Mouse (Mus musculus) heart, postnatal 36 days (tissue): ENCODE results near the gene Dhx37. TPM values are rescaled to one million over a fixed set of nuclear protein-coding genes. Genes with fewer than 3 reads are reported as not detected.
"Not testable (repeated sequence)": the region's sequence is repeated elsewhere in the genome, so short reads cannot be mapped to it uniquely, and the experiment has no call there.

Experiments
- DNase-seq, 2 experiments: peaks; one replicate each; pipeline ENCODE4 v3.0.0; 2021 to 2022
- intact Hi-C: fragments of 180-260 bp; cut with DNase I; formaldehyde crosslinking; loops from one replicate; pipeline ENCODE4 v1.15.1; 2025
- total RNA-seq, 2 experiments: library from RNA; stranded (reverse); gene quantifications; 2 replicates each; pipeline ENCODE4 v1.2.3; 2021

The Dhx37 gene
- total RNA-seq, 2 experiments from 2014 or later, result 11.4 to 11.7 TPM

GRCm38 (mm10) chr5:125392618-125392976 is 41.3 kb downstream of the Dhx37 start:
- intact Hi-C loops, result no loop called here
- no peak for DNase-seq

DNA sequence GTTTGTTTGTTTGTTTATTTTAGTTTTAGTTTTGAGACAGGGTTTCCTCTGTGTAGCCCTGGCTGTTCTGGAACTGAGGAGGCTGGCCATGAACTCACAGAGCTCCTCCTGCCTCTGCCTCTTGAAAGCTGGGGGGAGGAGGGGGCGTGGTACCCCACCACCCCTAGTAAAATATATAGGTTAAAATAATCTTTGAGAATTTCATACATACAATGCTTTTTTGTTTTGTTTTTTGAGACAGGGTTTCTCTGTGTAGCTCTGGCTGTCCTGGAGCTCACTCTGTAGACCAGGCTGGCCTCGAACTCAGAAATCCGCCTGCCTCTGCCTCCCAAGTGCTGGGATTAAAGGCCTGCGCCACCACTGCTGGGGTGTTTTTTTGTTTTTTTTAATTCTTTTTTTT is 41.7 kb downstream of the Dhx37 start:
- intact Hi-C loops, result not testable (repeated sequence)
- peak in 1 of 2 experiments; percentile 29 for DNase-seq

- peak; percentile 75 to 77 for DNase-seq
- intact Hi-C loops, result no loop called here
Observed at GRCm38 (mm10) chr5:125391609-125392008, 42.3 kb downstream of the Dhx37 start.

DNA sequence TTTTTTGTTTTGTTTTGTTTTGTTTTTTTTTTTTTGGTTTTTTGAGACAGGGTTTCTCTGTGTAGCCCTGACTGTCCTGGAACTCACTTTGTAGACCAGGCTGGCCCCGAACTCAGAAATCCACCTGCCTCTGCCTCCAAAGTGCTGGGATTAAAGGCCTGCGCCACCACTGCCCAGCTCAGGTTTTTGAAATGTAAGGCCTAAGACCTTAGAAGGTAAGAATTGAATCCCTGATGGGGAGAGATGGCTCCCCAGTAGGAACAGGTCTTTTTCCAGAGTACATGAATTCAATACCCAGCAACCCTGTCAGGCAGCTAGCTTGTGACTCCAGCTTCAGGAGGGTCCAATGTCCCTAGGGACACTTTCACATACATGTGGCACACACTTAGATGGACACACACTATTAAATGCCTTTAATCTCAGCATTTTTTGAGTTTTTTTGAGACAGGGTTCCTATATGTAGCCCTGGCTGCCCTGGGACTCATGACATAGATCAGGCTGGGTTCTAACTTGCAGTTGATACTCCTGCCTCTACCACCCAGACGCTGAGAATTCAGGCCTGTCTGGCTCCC is 42.9 kb downstream of the Dhx37 start:
- intact Hi-C loops, result no loop called here

GRCm38 (mm10) chr5:125389579-125390441 is 44.1 kb downstream of the Dhx37 start, which contains the start of gene Ubc:
Gene Ubc, minus strand, starts transcription at chr5:125390202.
- peak; percentile 91 to 94 for DNase-seq
- intact Hi-C loops, result loop anchor here (2.0 kb wide), 1 partner anchor 15 kb away; no protein-coding TSS in a partner anchor

More for the DNA sequence above, 42.9 kb downstream of the Dhx37 start:
- DNase-seq, result peak in 1 of 2 experiments; percentile 44

GRCm38 (mm10) chr5:125389131-125389578 is 44.8 kb downstream of the Dhx37 start, which contains the start of gene Gm10382:
Gene Gm10382, plus strand, starts transcription at chr5:125389322.
- DNase-seq, result peak; percentile 88 to 89
- intact Hi-C loops, result loop anchor here (2.0 kb wide), 1 partner anchor 16 kb away; no protein-coding TSS in a partner anchor

- DNase-seq, result peak in 1 of 2 experiments; percentile 18
- intact Hi-C loops, result loop anchor here (2.0 kb wide), 1 partner anchor 16 kb away; no protein-coding TSS in a partner anchor
Observed at GRCm38 (mm10) chr5:125388358-125389092, 45.4 kb downstream of the Dhx37 start.

DNA sequence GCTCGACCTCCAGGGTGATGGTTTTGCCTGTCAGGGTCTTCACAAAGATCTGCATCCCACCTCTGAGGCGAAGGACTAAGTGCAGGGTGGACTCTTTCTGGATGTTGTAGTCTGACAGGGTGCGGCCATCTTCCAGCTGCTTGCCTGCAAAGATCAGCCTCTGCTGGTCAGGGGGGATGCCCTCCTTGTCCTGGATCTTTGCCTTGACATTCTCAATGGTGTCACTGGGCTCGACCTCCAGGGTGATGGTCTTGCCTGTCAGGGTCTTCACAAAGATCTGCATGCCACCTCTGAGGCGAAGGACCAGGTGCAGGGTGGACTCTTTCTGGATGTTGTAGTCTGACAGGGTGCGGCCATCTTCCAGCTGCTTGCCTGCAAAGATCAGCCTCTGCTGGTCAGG is 46.6 kb downstream of the Dhx37 start:
- DNase-seq, intact Hi-C loops: not testable (repeated sequence)

GRCm38 (mm10) chr5:125385215-125385940 is 48.5 kb downstream of the Dhx37 start:
- no peak for DNase-seq
- intact Hi-C loops, result no loop called here

DNA sequence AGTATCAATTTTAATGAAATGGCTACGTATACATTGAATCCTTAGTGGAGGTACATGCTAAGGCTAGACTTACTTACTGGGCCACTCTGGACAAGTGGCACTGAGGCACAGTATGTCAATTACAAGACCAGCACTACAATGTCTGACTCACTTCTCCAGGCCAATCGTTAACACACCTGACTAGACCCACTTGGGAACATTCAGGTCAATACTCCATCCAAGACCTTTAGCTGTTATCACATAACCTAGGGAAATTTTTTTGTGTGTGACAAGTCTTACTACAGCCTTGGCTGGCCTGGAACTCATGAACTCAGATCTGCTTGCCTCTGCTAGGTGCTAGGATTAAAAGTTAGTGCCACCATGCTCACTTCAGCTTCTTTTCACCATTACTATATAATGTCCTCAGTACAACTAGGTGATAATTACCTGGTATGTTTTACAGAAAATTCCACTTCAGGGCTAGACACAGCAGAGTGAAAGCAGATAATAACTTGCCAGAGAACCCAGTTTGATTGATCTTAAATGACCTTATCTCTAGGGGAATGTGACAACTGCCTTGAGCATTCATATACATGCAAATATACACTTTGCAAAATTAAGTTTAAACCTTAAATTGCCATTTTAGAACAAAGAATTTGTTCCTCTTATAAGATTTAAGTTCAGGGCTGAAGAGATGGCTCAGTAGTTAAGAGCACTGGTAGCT is 49.3 kb downstream of the Dhx37 start:
- no peak for DNase-seq
- intact Hi-C loops, result loop anchor here (5.0 kb wide), 1 partner anchor 123 kb away; no protein-coding TSS in a partner anchor

- DNase-seq, result no peak
- intact Hi-C loops, result loop anchor here (2.0 to 5.0 kb wide), 2 partner anchors 79 to 123 kb away; no protein-coding TSS in a partner anchor
Observed at GRCm38 (mm10) chr5:125383637-125384420, 50.1 kb downstream of the Dhx37 start.

GRCm38 (mm10) chr5:125382673-125383558 is 51.0 kb downstream of the Dhx37 start:
- DNase-seq, result peak in 1 of 2 experiments; percentile 61

DNA sequence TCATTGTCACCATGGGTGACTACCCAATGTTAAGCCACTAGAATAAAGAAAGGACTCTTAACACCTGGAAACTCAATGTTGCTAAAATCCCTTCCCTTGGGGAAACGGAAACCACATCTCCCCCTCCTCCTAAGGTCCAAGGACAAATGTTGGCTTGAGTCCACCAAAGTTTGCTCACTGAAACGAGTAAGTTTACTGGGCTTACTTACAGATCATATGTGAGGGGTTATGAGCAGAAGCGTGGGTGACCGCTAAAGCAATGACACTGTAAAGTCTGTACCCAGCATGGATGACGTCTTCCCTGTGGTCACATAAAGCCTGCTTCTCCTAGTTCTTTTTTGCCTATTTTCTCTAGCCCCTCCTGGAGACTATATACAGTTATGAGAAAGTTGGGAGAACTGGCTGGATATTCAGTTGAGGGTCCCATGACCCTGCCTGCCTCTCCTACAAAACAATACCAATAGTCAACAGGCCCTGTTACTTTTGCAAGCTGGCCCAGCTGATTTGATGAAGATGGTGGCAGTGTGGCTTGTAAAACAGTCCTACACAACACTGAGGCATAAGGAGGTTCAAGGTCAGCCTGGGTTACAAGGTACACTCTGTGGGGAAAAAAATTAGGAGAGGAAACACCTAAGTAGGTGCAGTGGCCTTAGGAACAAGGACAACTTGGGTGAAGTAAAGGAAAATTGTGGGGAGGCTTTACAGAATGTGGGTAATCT is 51.8 kb downstream of the Dhx37 start:
- intact Hi-C loops, result loop anchor here (2.0 to 5.0 kb wide), 2 partner anchors 81 to 125 kb away; no protein-coding TSS in a partner anchor
- peak in 1 of 2 experiments; percentile 18 for DNase-seq

More at GRCm38 (mm10) chr5:125382673-125383558, 51.0 kb downstream of the Dhx37 start:
- intact Hi-C loops, result loop anchor here (2.0 to 5.0 kb wide), 2 partner anchors 80 to 124 kb away; no protein-coding TSS in a partner anchor

DNA sequence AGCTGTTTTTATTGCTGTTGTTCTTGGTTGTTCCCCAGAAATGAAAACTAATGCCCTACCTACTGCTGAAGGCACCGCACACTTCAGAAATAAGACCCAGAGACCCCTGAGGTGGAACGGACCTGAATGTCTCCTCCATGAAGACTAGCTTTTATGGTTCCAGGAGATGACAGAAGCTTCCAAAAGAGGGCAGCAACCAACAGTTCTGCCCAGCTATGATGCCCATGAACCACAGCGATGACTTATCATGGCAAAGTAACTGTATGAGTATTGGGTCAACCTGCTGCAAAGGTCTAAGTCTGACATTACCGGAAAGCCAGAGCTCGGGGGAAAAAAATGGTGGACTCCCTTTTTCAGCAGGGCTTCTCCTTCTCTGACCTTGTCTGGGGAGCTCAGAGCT is 55.0 kb downstream of the Dhx37 start:
- DNase-seq, result no peak
- intact Hi-C loops, result no loop called here

GRCm38 (mm10) chr5:125377214-125377613 is 56.7 kb downstream of the Dhx37 start:
- DNase-seq, result no peak
- intact Hi-C loops, result no loop called here

- intact Hi-C loops, result no loop called here
Observed at GRCm38 (mm10) chr5:125375871-125376270, 58.0 kb downstream of the Dhx37 start.

DNA sequence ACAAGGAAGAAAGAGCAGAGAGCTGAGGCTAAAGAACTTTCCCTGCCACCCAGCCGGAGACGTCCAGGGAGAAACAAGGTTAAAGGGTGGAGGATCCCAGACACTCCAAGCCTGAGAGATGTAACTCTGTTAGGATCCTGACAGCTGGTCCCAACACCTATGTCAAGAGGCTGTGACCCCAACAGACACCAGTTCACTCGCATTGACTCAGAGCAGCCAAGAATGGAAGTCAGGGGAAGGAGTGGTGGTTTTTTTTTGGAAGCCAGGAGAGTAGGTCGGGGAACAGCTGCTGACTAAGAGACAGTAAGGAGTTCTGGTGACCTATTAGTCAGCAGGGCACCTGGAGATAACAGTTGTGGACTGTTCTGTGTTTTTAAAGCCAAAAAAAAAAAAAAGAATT is 61.9 kb downstream of the Dhx37 start:
- no peak for DNase-seq
- intact Hi-C loops, result no loop called here

More at GRCm38 (mm10) chr5:125375871-125376270, 58.0 kb downstream of the Dhx37 start:
- DNase-seq, result no peak
